Mouse (Mus musculus) midbrain, embryonic 15.5 days (tissue): Measurements from ENCODE around the gene Cplx1. TPM values are rescaled to one million over a fixed set of nuclear protein-coding genes. Genes with fewer than 3 reads are reported as not detected.

Experiments
- ATAC-seq: fragments of 200-750 bp; cut with Nextera tagmentation; replicated peaks from 2 replicates; pipeline ENCODE4 v1.8.0; 2017; ENCODE audit warnings: moderate TSS enrichment
- H3K27ac ChIP-seq: fragments of 300-500 bp; sonication (generic); 2 replicates; pipeline ENCODE4 v1.5.1; 2015; ENCODE audit warnings: mild to moderate bottlenecking, inconsistent platforms
- H3K27me3 ChIP-seq: fragments of 300-500 bp; sonication (generic); replicated peaks from 2 replicates; pipeline ENCODE4 v1.6.1; 2015; ENCODE audit warnings: inconsistent platforms
- H3K36me3 ChIP-seq: fragments of 300-500 bp; sonication (generic); replicated peaks from 2 replicates; pipeline ENCODE4 v1.6.1; 2015; ENCODE audit warnings: inconsistent platforms
- H3K4me1 ChIP-seq: fragments of 300-500 bp; sonication (generic); 2 replicates; pipeline ENCODE4 v1.6.1; 2015; ENCODE audit warnings: inconsistent platforms
- H3K4me2 ChIP-seq: fragments of 300-500 bp; sonication (generic); 2 replicates; pipeline ENCODE4 v1.6.1; 2015; ENCODE audit warnings: inconsistent platforms, mild to moderate bottlenecking, moderate library complexity
- H3K4me3 ChIP-seq: fragments of 300-500 bp; sonication (generic); 2 replicates; pipeline ENCODE4 v1.5.1; 2015; ENCODE audit warnings: mild to moderate bottlenecking, inconsistent platforms
- H3K9ac ChIP-seq: fragments of 300-500 bp; sonication (generic); 2 replicates; pipeline ENCODE4 v1.6.1; 2015; ENCODE audit warnings: mild to moderate bottlenecking, inconsistent platforms
- H3K9me3 ChIP-seq: fragments of 300-500 bp; sonication (generic); 2 replicates; pipeline ENCODE4 v1.6.1; 2016; ENCODE audit warnings: inconsistent platforms
- WGBS: fragments of 180-500 bp; shearing (Covaris S2); methylation state at CpG from one replicate; pipeline ENCODE4 v1.1.7; 2015; ENCODE audit warnings: mixed read lengths; 5-methylcytosine and 5-hydroxymethylcytosine counted together
- polyA plus RNA-seq: library from polyadenylated mRNA; unstranded; fragments of >200 nt; fragmentation: Nextera tagmentation; extraction: Ambion mirVana; gene quantifications from 2 replicates; pipeline ENCODE4 v1.2.1, GENCODE M21; 2015

The Cplx1 gene
- polyA plus RNA-seq: 72.8 and 83.6 TPM in 2 replicates

DNA sequence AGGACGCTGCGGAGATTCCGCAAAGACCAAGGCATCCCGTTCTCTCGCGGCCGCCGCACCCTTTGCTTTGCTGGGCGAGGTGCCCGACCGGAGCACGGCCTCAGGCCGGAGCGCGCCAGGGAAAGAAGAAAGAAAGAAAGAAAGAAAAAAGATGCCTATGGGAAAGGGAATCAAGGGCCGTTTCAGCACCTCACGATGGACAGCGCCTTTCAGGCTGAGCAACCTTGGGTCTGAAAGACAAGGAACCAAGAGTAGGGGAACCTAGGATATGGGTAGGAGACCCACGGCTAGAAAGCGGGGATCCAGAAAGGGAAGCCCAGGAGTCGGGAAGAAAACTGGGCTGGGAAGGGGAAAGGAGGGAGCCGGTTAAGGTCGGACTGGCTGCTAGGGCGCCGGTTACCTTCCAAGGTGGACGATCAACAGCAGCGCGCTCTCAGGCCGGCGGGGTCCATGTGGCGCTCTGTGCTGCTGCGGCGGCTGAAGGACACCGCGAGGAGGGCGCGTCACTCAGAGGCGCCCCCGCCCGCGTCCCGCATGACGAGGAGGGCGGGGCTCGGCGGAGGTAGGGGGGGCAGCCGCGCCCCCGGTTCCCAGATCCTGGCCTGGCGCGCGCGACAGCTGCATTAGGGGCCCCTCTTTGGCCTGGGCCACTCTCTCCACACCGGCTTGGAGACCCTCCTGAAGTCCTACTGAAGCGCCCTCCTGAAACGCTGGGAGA is at the start of gene Cplx1:
TSS of gene Cplx1 (minus strand) at position 536 of the 718 bp plus-strand sequence.
- no peaks in the 10 kb centered on the region for H3K9me3 ChIP-seq
- H3K4me3 ChIP-seq: peak within 1 kb of the TSS; percentile 63
- peaks cover 3% of the 10 kb centered on the region; the same call in 1 of the 2 replicates for H3K27me3 ChIP-seq
- H3K9ac ChIP-seq: peak within 1 kb of the TSS; percentile 72
- peak within 1 kb of the TSS; percentile 75 for H3K27ac ChIP-seq
- peak; percentile 95 for ATAC-seq
- peaks cover 16% of the 10 kb centered on the region for H3K4me1 ChIP-seq
- H3K4me2 ChIP-seq: peak within 1 kb of the TSS; percentile 57
- no peaks in the 10 kb centered on the region for H3K36me3 ChIP-seq
- WGBS: 1% methylated on average over 56 of the region's 56 CpGs

DNA sequence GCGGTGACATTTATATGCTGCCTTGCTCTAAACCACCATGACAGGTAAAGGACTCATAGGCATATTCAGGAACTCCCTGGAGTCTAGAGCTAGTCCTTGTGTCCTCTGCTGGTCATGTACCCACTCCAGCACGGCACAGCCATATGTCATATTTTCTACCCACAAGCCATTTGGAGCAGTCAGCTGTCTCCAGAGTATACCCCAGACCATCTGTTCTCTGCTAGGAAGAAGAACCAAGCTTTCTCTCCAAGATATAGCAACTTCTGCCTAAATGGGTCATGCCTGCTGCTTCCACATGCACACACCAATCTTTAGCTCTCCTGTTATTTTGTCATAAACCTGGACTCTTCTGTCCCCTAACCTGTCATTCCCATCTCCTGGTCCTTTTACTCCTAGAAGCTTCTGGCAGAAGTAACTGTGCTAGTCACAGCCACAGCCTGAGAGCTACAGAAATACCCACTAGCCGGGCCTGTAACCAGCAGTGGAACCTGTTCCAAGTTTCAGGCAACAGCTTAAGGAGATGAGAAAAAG is 31.6 kb upstream of the Cplx1 start:
- no peaks in the 10 kb centered on the region for H3K27me3 ChIP-seq
- no peak overlapping the region for H3K4me3 ChIP-seq
- ATAC-seq: no peak
- peaks cover 64% of the 10 kb centered on the region for H3K36me3 ChIP-seq
- no peak overlapping the region for H3K4me2 ChIP-seq
- 82% methylated on average over 3 of the region's 3 CpGs for WGBS
- H3K9ac ChIP-seq: no peak overlapping the region
- H3K27ac ChIP-seq: no peak overlapping the region
- H3K9me3 ChIP-seq: no peaks in the 10 kb centered on the region
- no peaks in the 10 kb centered on the region for H3K4me1 ChIP-seq

DNA sequence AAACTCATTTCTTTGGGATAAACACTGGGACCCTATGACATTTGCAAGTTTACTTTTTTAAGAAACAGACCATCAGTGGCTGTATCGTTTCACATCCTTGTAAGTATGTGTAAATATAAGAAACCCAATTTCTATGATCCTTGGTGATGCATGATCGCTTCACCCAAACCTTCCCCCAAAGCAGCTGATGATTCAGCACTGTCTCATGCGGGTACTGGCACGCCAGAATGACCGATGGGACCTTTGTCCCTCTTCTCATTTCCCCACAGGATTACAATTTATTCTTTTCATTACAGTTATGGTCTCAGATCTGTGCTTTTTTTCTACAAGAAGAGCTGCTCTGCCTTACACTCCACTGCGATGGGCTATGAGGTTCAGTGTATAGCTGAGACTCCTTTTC is 23.2 kb upstream of the Cplx1 start:
- Histone ChIP-seq H3K27ac (no peak overlapping the region), H3K4me2 (no peak overlapping the region), H3K9me3 (no peaks in the 10 kb centered on the region), H3K4me3 (no peak overlapping the region), H3K27me3 (no peaks in the 10 kb centered on the region), H3K4me1 (no peaks in the 10 kb centered on the region), H3K36me3 (peaks cover 69% of the 10 kb centered on the region), H3K9ac (no peak overlapping the region)
- WGBS: 96% methylated on average over 6 of the region's 6 CpGs
- no peak for ATAC-seq

DNA sequence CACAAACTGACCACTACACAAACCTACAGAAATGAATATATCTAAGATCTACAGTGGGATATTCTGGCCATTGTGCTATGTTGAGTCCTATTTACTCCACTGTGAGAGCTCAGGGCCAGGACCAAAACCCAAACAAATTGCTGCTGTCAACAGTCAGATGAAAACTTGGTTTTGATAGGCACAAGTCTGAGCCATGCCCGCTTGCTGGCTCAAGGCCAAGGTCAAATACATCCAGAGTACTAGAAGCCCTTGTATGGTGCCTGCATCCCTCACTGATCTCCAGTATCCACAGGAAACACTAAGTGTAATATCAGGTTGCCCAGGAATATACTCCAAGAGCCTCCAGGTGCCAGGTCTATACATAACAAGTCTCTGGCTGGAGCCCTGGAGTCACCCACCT is 21.2 kb upstream of the Cplx1 start:
- no peak overlapping the region for H3K4me2 ChIP-seq
- no peak overlapping the region for H3K27ac ChIP-seq
- WGBS: 85% methylated on average over 1 of the region's 1 CpGs
- H3K9ac ChIP-seq: no peak overlapping the region
- ATAC-seq: no peak
- H3K4me3 ChIP-seq: no peak overlapping the region
- H3K4me1 ChIP-seq: no peaks in the 10 kb centered on the region
- no peaks in the 10 kb centered on the region for H3K27me3 ChIP-seq
- peaks cover 62% of the 10 kb centered on the region for H3K36me3 ChIP-seq
- no peaks in the 10 kb centered on the region for H3K9me3 ChIP-seq

DNA sequence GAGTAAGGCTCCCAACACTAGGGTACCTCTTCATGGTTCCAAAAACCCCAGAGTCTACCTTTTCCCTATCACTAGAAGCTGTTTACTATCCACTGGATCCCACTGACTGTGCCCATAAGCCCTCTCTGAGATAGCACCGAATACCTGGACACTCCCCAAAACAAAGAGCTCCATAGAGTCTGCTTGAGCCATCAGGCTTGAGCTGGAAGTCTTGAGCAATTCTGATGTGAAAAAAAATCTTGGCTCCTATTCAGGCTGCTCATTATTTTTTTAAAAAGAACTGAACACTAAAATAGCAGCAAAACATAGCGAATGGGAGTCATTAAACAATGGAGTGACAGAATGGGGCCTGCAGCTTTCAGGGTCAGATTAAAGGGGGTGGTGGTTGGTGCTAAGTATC is 17.3 kb upstream of the Cplx1 start:
- Histone ChIP-seq H3K4me2 (no peak overlapping the region), H3K9ac (no peak overlapping the region), H3K4me1 (no peaks in the 10 kb centered on the region), H3K27me3 (no peaks in the 10 kb centered on the region), H3K4me3 (no peak overlapping the region), H3K36me3 (peaks cover 37% of the 10 kb centered on the region), H3K9me3 (no peaks in the 10 kb centered on the region), H3K27ac (no peak overlapping the region)
- 90% methylated on average over 2 of the region's 2 CpGs for WGBS
- no peak for ATAC-seq

DNA sequence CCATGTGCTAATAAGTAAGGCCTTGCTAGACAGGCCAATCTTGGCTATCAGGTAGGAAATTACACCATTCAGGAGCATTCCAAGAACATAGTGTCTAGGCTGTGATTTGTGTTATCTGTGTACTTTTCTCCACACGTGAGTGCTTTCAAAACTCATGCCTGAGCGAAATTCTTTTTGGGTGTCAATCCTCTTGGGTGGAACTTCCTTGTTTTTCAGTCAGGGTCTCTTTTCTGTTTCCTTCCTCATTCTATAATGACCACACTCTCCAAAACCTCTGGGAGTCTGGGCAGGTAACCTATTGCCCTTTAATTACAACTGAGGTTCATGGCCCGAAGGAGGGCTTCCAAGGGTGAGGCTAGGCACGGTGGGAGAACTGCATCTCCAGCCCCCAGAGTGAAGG is 16.7 kb upstream of the Cplx1 start:
- Histone ChIP-seq H3K36me3 (peaks cover 36% of the 10 kb centered on the region), H3K9me3 (no peaks in the 10 kb centered on the region), H3K9ac (no peak overlapping the region), H3K27ac (no peak overlapping the region), H3K4me2 (no peak overlapping the region), H3K4me1 (no peaks in the 10 kb centered on the region), H3K27me3 (no peaks in the 10 kb centered on the region), H3K4me3 (no peak overlapping the region)
- WGBS: 97% methylated on average over 4 of the region's 4 CpGs
- ATAC-seq: no peak

DNA sequence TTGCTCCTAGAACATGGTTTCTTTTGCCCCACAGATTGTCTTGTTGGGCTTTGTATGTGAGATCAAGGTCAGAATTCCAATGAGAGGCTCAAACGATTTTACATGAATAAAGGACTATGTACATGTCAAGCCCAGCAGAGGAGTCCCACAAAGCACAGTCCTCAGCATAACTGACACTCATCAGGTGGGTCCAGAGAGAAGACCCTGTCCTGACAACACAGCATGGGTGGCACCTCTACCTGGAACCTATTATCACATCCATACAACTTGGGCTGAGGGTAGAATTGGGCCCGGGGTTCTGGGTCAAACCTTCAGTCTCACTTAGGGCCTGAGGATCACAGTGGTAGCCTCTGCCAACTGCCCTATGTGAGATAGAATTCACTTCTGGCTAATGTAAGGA is 15.6 kb upstream of the Cplx1 start:
- no peaks in the 10 kb centered on the region for H3K4me1 ChIP-seq
- H3K27ac ChIP-seq: no peak overlapping the region
- H3K4me2 ChIP-seq: no peak overlapping the region
- 89% methylated on average over 2 of the region's 2 CpGs for WGBS
- peaks cover 25% of the 10 kb centered on the region for H3K36me3 ChIP-seq
- H3K4me3 ChIP-seq: no peak overlapping the region
- ATAC-seq: no peak
- H3K27me3 ChIP-seq: no peaks in the 10 kb centered on the region
- H3K9me3 ChIP-seq: no peaks in the 10 kb centered on the region
- H3K9ac ChIP-seq: no peak overlapping the region

DNA sequence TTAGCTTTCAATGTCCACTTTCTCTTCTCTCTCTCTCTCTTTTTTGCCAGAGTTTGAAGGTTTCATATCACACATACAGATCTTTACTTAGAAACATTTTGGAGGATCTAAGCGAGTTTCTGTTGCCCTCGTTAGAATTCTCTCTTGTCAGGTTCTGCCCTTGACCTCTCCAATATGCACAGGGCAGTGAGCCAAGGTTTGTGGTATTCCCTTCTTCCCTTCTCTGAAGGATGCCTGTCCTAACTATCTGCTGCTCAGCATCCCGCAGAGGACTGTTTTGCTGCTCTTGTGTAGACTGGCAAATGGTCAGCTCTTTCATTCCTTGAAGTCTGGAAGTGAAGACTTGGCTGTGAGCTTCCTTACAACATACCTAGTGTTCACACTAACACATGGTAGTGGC is 14.5 kb upstream of the Cplx1 start:
- 90% methylated on average over 3 of the region's 3 CpGs for WGBS
- Histone ChIP-seq H3K27me3 (no peaks in the 10 kb centered on the region), H3K36me3 (peaks cover 16% of the 10 kb centered on the region), H3K4me2 (no peak overlapping the region), H3K9me3 (no peaks in the 10 kb centered on the region), H3K4me3 (no peak overlapping the region), H3K4me1 (no peaks in the 10 kb centered on the region), H3K9ac (no peak overlapping the region), H3K27ac (no peak overlapping the region)
- ATAC-seq: no peak

DNA sequence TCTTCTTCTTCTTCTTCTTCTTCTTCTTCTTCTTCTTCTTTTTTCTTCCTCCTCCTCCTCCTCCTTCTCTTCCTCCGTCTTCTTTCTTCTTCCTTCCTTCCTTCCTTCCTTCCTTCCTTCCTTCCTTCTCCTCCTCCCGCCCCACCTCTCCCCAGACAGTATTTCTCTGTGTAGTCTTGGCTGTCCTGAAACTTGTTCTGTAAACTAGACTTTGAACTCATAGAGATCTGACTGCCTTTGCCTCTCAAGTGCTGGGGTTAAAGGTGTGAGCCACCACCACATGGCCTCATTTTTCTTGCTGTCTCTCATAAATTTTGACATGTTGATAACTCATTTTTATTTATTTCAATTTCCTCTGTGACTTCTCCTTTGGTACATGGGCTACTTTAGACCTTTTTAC is 12.7 kb upstream of the Cplx1 start:
- H3K27ac ChIP-seq: no peak overlapping the region
- H3K36me3 ChIP-seq: 0 out of 2 replicates have a peak, but pooled peaks cover 3% of the 10 kb centered on the region
- H3K4me2 ChIP-seq: no peak overlapping the region
- no peaks in the 10 kb centered on the region for H3K27me3 ChIP-seq
- no peaks in the 10 kb centered on the region for H3K4me1 ChIP-seq
- ATAC-seq: no peak
- no peak overlapping the region for H3K4me3 ChIP-seq
- no peak overlapping the region for H3K9ac ChIP-seq
- 91% methylated on average over 2 of the region's 2 CpGs for WGBS
- no peaks in the 10 kb centered on the region for H3K9me3 ChIP-seq

DNA sequence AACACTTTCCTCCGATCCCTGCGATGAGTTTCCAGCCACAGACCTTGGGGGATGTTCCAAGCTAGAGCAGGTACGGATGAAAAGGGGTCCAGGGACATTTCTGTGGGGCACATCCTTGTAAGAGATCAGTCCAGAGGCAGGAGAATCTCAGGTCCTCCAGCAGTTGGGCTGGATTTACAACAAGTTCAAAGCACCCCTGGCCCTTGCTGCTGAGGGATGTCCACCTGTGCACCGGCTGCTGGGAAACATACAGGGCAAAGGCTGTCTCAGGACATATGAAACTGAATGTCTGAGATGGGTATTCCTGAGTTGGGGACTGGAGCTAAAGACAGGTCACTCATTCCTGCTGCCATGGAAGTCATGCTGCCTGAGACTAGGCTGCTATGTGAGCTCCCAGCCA is 7.2 kb upstream of the Cplx1 start:
- no peak for ATAC-seq
- H3K27me3 ChIP-seq: no peaks in the 10 kb centered on the region
- H3K4me3 ChIP-seq: no peak overlapping the region
- no peak overlapping the region for H3K4me2 ChIP-seq
- no peaks in the 10 kb centered on the region for H3K4me1 ChIP-seq
- no peaks in the 10 kb centered on the region for H3K36me3 ChIP-seq
- H3K9me3 ChIP-seq: no peaks in the 10 kb centered on the region
- H3K9ac ChIP-seq: no peak overlapping the region
- 88% methylated on average over 4 of the region's 4 CpGs for WGBS
- no peak overlapping the region for H3K27ac ChIP-seq

DNA sequence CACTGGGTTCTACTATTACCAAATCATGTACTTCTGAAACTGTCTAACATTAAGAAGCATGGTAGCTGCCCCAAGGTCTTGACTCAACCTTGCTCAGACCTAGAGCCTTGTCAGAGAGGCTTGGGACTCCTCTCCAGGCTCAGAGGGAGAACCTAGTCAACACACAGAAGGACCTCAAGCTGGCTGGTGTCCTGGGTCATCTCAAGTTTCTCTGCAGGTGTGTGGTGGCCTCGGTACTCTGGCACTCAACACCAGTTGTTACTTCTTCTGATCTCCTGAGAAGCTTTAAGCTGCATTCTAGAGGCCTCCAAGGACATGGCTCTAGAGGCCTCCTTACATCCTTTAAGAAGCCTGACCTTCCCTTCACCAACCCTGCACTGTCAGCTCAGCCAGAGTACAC is 4.2 kb upstream of the Cplx1 start:
- Histone ChIP-seq H3K9ac (no peak overlapping the region), H3K4me2 (no peak overlapping the region), H3K27ac (no peak overlapping the region), H3K36me3 (no peaks in the 10 kb centered on the region), H3K27me3 (no peaks in the 10 kb centered on the region), H3K4me3 (no peak overlapping the region), H3K4me1 (peaks cover 7% of the 10 kb centered on the region), H3K9me3 (no peaks in the 10 kb centered on the region)
- ATAC-seq: no peak
- WGBS: 81% methylated on average over 1 of the region's 1 CpGs

DNA sequence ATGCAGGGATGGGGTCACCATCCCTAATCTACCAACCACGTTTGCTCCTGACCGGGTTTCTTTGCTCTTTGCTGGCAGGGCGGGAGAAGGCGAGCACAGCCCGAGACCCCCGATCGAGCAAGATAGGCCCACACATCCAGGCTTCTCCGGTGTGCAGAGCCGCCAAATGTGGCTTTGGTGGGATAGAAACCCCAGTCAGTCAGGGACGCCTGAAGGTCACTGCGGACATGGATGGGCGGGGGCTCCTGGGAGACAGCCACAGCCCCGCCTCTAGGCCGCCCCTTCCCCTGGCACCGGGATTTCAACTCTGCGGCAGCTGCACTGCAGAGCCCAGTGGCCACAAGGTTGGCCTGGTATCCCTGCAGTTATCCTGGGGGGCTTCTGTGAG is 377 bp upstream of the Cplx1 start:
- Histone ChIP-seq H3K9me3 (no peaks in the 10 kb centered on the region), H3K4me3 (peak overlapping the region; percentile 63), H3K9ac (peak overlapping the region; percentile 72), H3K27me3 (peaks cover 3% of the 10 kb centered on the region; the same call in 1 of the 2 replicates), H3K4me2 (peak overlapping the region; percentile 57), H3K36me3 (no peaks in the 10 kb centered on the region), H3K4me1 (peaks cover 16% of the 10 kb centered on the region), H3K27ac (peak overlapping the region; percentile 75)
- ATAC-seq: peak; percentile 75
- 0% methylated on average over 16 of the region's 16 CpGs for WGBS

DNA sequence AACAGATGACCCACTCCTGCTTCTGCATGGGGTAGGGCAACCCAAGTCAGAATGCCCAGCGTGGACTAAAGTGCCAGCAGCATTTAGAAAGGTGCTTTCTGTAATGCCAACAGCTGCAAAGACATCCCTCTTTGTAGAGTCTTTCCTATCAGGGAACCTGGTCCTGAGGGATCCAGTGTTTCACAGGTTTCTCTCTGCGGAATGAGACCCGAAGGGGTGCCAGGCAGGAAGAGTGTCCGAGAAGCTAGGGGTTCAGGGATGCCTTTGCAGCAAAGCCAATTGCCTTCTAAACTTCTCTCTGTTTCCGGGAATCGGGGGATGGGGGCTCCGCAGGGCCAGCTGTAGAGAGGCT is 711 bp downstream of the Cplx1 start:
- Histone ChIP-seq H3K4me2 (peak overlapping the region; percentile 57), H3K36me3 (no peaks in the 10 kb centered on the region), H3K27ac (peak overlapping the region; percentile 75; the same call in 1 of the 2 replicates), H3K27me3 (peaks cover 3% of the 10 kb centered on the region; the same call in 1 of the 2 replicates), H3K4me3 (peak overlapping the region; percentile 63), H3K4me1 (peaks cover 16% of the 10 kb centered on the region), H3K9ac (peak overlapping the region; percentile 72), H3K9me3 (no peaks in the 10 kb centered on the region)
- 13% methylated on average over 7 of the region's 7 CpGs for WGBS
- ATAC-seq: 0 out of 2 replicates have a peak, but pooled peaks have one; percentile 12
